Mouse (Mus musculus): Measurements from ENCODE around the gene Rnase4. TPM values are rescaled to one million over a fixed set of nuclear protein-coding genes. Genes with fewer than 3 reads are reported as not detected.
"Not testable (repeated sequence)": the region's sequence is repeated elsewhere in the genome, so short reads cannot be mapped to it uniquely, and the experiment has no call there.

Gene Rnase4
- polyA plus RNA-seq, 1 experiment from 2014 or later = 19.2 TPM

DNA sequence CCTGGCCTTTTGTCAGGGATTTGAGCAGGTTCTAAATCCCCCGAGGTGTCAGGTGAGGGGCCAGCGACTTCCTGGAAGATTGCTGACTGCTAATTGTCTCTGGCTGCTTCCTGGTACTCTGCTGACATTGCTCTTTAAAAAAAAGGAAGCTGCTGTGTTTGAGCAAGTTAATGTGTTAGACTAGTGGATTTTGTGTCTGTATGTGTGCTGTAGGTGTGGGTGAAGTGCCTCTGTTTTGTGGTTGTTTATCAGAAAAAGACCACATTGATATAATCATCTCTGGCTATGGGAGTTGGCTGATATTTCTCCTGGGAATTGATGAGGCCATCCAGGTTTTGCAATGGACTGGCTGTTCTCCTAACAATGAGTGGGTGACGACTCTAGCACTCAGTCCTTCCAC, 2.6 kb downstream of the Rnase4 start:
- Histone ChIP-seq H3K9me3 (ENCODE audit: control insufficient read depth, low read length) (no peaks in the 10 kb centered on the region), H3K36me3 (ENCODE audit: control insufficient read depth, insufficient read depth, low read length) (no peaks in the 10 kb centered on the region), H3K27ac (ENCODE audit: low read depth, low read length) (no peak overlapping the region), H3K4me2 (replicated peaks; ENCODE audit: low read depth, low read length) (no peak overlapping the region), H3K27me3 (ENCODE audit: control insufficient read depth, insufficient read depth, low read length) (no peaks in the 10 kb centered on the region), H3K4me1 (replicated peaks; ENCODE audit: control insufficient read depth, insufficient read depth, low read length) (no peaks in the 10 kb centered on the region), H3K9ac (ENCODE audit: low read depth, low read length) (no peak overlapping the region), H3K4me3 (ENCODE audit: low read depth, low read length) (no peak overlapping the region)
- 47% methylated on average over 3 of the region's 3 CpGs for WGBS
- ATAC-seq (ENCODE audit: low FRiP score) (no peak), DNase-seq (ENCODE audit: low spot score) (no peak)

DNA sequence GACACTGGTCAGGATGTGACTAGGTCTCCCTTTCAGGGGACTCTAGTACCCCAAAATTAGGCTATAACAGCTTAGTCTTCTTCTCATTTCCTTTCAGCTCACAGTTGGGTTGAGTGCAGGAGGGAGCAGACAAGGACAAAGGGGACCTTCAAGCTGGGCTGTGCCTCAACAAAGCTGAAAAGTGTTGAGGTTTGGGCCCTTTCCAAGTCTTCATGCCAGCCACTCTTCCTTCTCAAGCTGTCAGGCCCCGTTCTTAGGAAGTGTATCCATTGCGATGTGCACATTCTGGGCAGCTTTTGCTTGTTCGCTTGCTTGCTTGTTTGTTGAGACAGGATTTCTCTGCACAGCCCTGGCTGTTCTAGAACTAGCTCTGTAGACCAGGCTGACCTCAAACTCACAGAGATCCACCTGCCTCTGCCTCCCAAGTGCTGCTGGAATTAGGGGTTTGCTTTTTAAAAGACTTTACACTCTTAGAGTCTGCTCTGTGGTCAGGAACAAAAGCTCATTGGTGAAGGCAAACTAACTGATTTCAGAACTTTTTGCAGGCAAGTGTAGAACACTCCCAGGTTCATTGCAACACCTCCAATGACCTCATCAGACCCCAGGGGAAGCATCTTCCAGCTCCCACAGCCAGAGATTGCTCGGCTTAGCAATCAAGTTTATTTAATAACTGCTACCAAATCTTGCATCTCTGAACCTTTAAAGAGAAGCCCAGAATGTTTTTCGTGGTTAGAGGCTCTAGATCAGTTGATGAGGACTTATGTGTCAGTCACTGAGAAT, 3.4 kb downstream of the Rnase4 start:
- Histone ChIP-seq H3K4me3 (ENCODE audit: low read depth, low read length) (no peak overlapping the region), H3K4me2 (replicated peaks; ENCODE audit: low read depth, low read length) (no peak overlapping the region), H3K9me3 (ENCODE audit: control insufficient read depth, low read length) (no peaks in the 10 kb centered on the region), H3K4me1 (replicated peaks; ENCODE audit: control insufficient read depth, insufficient read depth, low read length) (no peaks in the 10 kb centered on the region), H3K27me3 (ENCODE audit: control insufficient read depth, insufficient read depth, low read length) (no peaks in the 10 kb centered on the region), H3K9ac (ENCODE audit: low read depth, low read length) (no peak overlapping the region), H3K27ac (ENCODE audit: low read depth, low read length) (no peak overlapping the region), H3K36me3 (ENCODE audit: control insufficient read depth, insufficient read depth, low read length) (no peaks in the 10 kb centered on the region)
- WGBS = 83% methylated on average over 5 of the region's 5 CpGs
- ATAC-seq (ENCODE audit: low FRiP score) (no peak), DNase-seq (ENCODE audit: low spot score) (no peak)

DNA sequence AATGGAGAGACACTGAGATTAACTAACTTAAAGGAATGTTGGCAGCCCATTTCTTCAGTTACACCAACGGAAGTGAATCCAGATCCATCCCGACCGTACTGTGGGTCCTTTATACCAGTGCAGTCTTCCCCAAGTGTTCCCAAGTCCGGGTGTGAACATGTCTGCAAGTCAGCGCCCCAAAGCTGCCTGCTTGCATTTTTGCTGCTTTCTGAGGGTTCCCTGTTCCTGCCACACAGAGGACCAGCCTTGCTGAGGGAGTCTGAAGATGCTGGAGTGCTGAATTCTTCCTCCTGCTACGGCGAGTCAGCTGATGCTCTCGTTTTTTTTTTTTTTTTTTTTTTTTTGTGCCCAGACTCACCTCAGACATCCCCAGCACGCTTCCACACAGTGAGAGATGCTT, 4.0 kb downstream of the Rnase4 start:
- H3K27ac ChIP-seq (ENCODE audit: low read depth, low read length) = no peak overlapping the region
- ATAC-seq (ENCODE audit: low FRiP score) (no peak), DNase-seq (ENCODE audit: low spot score) (no peak)
- no peak overlapping the region for H3K9ac ChIP-seq (ENCODE audit: low read depth, low read length)
- no peaks in the 10 kb centered on the region for H3K9me3 ChIP-seq (ENCODE audit: control insufficient read depth, low read length)
- no peaks in the 10 kb centered on the region for H3K36me3 ChIP-seq (ENCODE audit: control insufficient read depth, insufficient read depth, low read length)
- no peak overlapping the region for H3K4me2 ChIP-seq (replicated peaks; ENCODE audit: low read depth, low read length)
- H3K4me3 ChIP-seq (ENCODE audit: low read depth, low read length) = no peak overlapping the region
- H3K4me1 ChIP-seq (replicated peaks; ENCODE audit: control insufficient read depth, insufficient read depth, low read length) = no peaks in the 10 kb centered on the region
- H3K27me3 ChIP-seq (ENCODE audit: control insufficient read depth, insufficient read depth, low read length) = no peaks in the 10 kb centered on the region
- WGBS = 79% methylated on average over 9 of the region's 9 CpGs

DNA sequence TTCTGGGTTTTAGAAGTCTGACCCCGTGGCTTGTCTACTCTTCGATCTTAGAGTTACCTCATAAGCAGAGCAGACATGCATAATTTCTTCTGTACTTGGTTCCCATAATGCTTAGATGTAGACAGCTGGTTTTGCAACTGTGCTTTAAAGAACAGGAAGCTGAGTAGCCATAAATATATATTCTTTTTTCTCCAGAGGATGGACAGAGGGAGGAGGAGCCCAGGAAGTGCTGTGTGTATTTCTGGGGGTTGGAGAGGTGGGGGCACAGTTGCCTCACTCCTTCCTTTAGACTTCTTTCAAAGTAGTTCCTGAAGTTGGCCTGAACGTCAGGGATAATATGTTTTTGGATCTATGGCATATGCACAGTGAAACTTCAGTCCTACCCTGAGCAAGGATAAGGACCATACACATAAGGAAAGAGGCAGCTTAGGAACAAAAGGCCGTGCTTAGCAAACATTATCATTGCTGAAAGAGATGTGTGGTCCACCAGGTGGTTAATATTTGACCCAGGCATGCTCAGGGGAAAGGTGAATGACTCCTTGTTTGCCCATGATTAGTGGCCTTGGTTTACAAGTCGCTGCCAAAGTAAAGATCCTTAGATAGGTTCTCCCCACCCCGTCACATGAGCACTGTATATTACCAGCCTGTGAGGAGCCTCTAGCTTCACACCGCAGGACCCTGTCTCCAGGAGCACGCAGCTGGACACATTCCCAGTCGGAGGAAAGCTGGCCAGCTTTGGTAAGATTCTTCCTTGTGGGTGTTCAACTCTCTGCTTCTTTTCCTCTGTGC, 5.1 kb downstream of the Rnase4 start:
- ATAC-seq (ENCODE audit: low FRiP score) (no peak), DNase-seq (ENCODE audit: low spot score) (no peak)
- Histone ChIP-seq H3K4me1 (replicated peaks; ENCODE audit: control insufficient read depth, insufficient read depth, low read length) (no peaks in the 10 kb centered on the region), H3K27me3 (ENCODE audit: control insufficient read depth, insufficient read depth, low read length) (no peaks in the 10 kb centered on the region), H3K27ac (ENCODE audit: low read depth, low read length) (no peak overlapping the region), H3K9me3 (ENCODE audit: control insufficient read depth, low read length) (no peaks in the 10 kb centered on the region), H3K4me3 (ENCODE audit: low read depth, low read length) (no peak overlapping the region), H3K9ac (ENCODE audit: low read depth, low read length) (no peak overlapping the region), H3K36me3 (ENCODE audit: control insufficient read depth, insufficient read depth, low read length) (no peaks in the 10 kb centered on the region), H3K4me2 (replicated peaks; ENCODE audit: low read depth, low read length) (no peak overlapping the region)
- 77% methylated on average over 9 of the region's 9 CpGs for WGBS

DNA sequence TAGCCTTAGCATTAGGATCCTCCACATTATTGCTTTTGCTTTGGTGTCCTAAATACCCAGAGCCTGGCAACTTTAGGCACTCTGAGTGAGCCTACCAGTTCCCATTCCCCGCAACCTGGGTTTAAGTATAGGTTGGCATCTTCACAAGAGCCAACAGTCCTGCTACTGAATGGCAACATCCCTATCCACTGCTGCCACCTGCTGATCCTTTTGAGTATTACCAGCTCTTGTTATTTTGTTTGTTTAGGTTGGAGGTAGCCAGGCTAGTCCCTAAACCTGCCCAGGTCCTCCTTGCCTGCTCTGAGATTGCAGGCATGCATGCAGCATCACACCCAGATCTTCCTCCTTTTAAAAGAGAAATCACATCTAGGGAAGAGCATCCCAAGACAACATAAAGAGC, 7.4 kb downstream of the Rnase4 start:
- ATAC-seq (ENCODE audit: low FRiP score) = peak; percentile 33; the same call in 1 of the 2 replicates
- peak; percentile 61 for DNase-seq (ENCODE audit: low spot score)
- H3K9me3 ChIP-seq (ENCODE audit: control insufficient read depth, low read length); H3K9ac ChIP-seq (ENCODE audit: low read depth, low read length); H3K4me3 ChIP-seq (ENCODE audit: low read depth, low read length); H3K4me2 ChIP-seq (replicated peaks; ENCODE audit: low read depth, low read length); H3K27ac ChIP-seq (ENCODE audit: low read depth, low read length); H3K27me3 ChIP-seq (ENCODE audit: control insufficient read depth, insufficient read depth, low read length); H3K36me3 ChIP-seq (ENCODE audit: control insufficient read depth, insufficient read depth, low read length); H3K4me1 ChIP-seq (replicated peaks; ENCODE audit: control insufficient read depth, insufficient read depth, low read length): not testable (repeated sequence)
- 47% methylated on average over 1 of the region's 1 CpGs for WGBS

DNA sequence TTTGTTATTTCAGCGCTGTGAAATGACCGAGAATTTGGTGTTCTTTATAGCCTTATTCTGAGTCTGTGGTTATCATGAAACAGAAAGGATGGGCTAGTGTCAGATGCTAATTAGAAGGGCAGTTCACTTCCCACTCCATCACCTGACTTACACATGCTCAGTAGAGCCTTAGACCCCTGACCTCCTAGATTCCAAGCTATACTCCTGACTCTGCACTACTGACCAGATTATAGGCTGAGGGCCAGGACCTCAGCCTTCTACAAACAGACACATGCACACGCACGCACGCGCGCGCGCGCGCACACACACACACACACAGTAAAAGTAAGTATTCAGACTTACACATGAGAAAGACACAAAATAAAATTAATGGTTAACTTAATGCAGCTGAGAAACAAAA, 8.0 kb downstream of the Rnase4 start:
- no peak overlapping the region for H3K4me3 ChIP-seq (ENCODE audit: low read depth, low read length)
- 96% methylated on average over 11 of the region's 11 CpGs for WGBS
- no peaks in the 10 kb centered on the region for H3K27me3 ChIP-seq (ENCODE audit: control insufficient read depth, insufficient read depth, low read length)

DNA sequence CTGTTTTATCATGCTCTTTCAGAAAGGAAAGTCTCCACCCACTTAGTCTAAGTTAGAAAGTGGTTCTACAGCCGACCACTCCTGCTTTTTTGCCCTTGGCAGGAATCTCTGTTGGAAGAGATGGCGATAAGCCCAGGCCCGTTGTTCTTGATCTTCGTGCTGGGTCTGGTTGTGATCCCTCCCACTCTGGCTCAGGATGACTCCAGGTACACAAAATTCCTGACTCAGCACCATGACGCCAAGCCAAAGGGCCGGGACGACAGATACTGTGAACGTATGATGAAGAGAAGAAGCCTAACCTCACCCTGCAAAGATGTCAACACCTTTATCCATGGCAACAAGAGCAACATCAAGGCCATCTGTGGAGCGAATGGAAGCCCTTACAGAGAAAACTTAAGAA, 10.4 kb downstream of the Rnase4 start:
- H3K36me3 ChIP-seq (ENCODE audit: control insufficient read depth, insufficient read depth, low read length) = no peaks in the 10 kb centered on the region
- ATAC-seq (ENCODE audit: low FRiP score) = no peak
- H3K4me2 ChIP-seq (replicated peaks; ENCODE audit: low read depth, low read length) = no peak overlapping the region
- no peaks in the 10 kb centered on the region for H3K4me1 ChIP-seq (replicated peaks; ENCODE audit: control insufficient read depth, insufficient read depth, low read length)
- no peak for DNase-seq (ENCODE audit: low spot score)
- H3K9ac ChIP-seq (ENCODE audit: low read depth, low read length) = no peak overlapping the region
- no peaks in the 10 kb centered on the region for H3K27me3 ChIP-seq (ENCODE audit: control insufficient read depth, insufficient read depth, low read length)
- H3K4me3 ChIP-seq (ENCODE audit: low read depth, low read length) = no peak overlapping the region
- no peak overlapping the region for H3K27ac ChIP-seq (ENCODE audit: low read depth, low read length)
- 81% methylated on average over 9 of the region's 9 CpGs for WGBS
- no peaks in the 10 kb centered on the region for H3K9me3 ChIP-seq (ENCODE audit: control insufficient read depth, low read length)

More for the DNA sequence above, 8.0 kb downstream of the Rnase4 start:
- Histone ChIP-seq H3K36me3 (ENCODE audit: control insufficient read depth, insufficient read depth, low read length) (no peaks in the 10 kb centered on the region), H3K4me1 (replicated peaks; ENCODE audit: control insufficient read depth, insufficient read depth, low read length) (no peaks in the 10 kb centered on the region), H3K9ac (ENCODE audit: low read depth, low read length) (no peak overlapping the region), H3K4me2 (replicated peaks; ENCODE audit: low read depth, low read length) (no peak overlapping the region), H3K27ac (ENCODE audit: low read depth, low read length) (no peak overlapping the region), H3K9me3 (ENCODE audit: control insufficient read depth, low read length) (no peaks in the 10 kb centered on the region)
- no peak for DNase-seq (ENCODE audit: low spot score)
- ATAC-seq (ENCODE audit: low FRiP score) = no peak

DNA sequence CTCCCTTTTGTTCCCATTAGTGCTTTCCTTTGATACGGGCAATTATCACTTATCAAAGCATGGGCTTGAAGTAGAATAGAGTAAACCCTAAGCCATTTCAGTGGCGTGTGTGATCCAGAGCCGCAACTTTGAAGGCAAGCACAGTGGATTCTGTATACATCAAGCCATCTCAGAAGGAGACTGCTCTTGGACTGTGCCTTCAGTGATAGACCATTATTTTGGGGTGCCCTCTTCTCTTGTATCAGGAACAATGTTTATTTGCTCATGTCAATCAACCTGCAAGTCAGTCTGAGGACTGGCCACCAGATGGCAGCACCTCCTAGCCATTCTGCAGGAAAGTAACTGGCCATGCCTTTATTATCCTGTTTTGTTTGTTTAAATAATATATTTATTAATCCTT, 12.3 kb downstream of the Rnase4 start:
- H3K27me3 ChIP-seq (ENCODE audit: control insufficient read depth, insufficient read depth, low read length) = no peaks in the 10 kb centered on the region
- no peaks in the 10 kb centered on the region for H3K4me1 ChIP-seq (replicated peaks; ENCODE audit: control insufficient read depth, insufficient read depth, low read length)
- DNase-seq (ENCODE audit: low spot score) (peak; percentile 78), ATAC-seq (ENCODE audit: low FRiP score) (peak; percentile 56; the same call in 1 of the 2 replicates)
- no peak overlapping the region for H3K27ac ChIP-seq (ENCODE audit: low read depth, low read length)
- no peak overlapping the region for H3K4me2 ChIP-seq (replicated peaks; ENCODE audit: low read depth, low read length)
- H3K9ac ChIP-seq (ENCODE audit: low read depth, low read length) = no peak overlapping the region
- H3K36me3 ChIP-seq (ENCODE audit: control insufficient read depth, insufficient read depth, low read length) = no peaks in the 10 kb centered on the region
- H3K9me3 ChIP-seq (ENCODE audit: control insufficient read depth, low read length) = no peaks in the 10 kb centered on the region
- 64% methylated on average over 3 of the region's 3 CpGs for WGBS
- no peak overlapping the region for H3K4me3 ChIP-seq (ENCODE audit: low read depth, low read length)

DNA sequence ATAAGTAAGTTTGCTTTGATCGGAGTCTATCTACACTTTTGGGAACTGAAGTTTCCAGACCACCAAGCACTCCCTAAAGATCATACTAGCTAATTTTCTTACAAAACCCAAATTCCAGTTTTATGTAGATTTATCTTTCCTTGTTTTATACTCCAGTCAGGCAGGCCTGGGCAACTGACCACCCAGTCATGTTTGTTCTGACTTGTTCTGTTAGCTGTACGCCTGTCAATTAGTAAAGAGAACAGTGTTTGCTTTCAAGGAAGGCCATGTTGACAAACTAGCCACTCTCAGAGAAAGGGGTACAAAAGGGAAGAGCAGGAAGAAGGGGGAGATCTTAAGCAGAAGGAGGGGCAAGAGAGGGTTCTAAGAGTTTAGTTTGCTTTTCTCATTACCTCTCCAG, 13.5 kb downstream of the Rnase4 start:
- no peak overlapping the region for H3K4me2 ChIP-seq (replicated peaks; ENCODE audit: low read depth, low read length)
- H3K27ac ChIP-seq (ENCODE audit: low read depth, low read length) = no peak overlapping the region
- no peak overlapping the region for H3K4me3 ChIP-seq (ENCODE audit: low read depth, low read length)
- H3K9ac ChIP-seq (ENCODE audit: low read depth, low read length) = no peak overlapping the region
- ATAC-seq (ENCODE audit: low FRiP score) (no peak), DNase-seq (ENCODE audit: low spot score) (no peak)
- H3K36me3 ChIP-seq (ENCODE audit: control insufficient read depth, insufficient read depth, low read length) = no peaks in the 10 kb centered on the region
- no peaks in the 10 kb centered on the region for H3K9me3 ChIP-seq (ENCODE audit: control insufficient read depth, low read length)
- H3K4me1 ChIP-seq (replicated peaks; ENCODE audit: control insufficient read depth, insufficient read depth, low read length) = no peaks in the 10 kb centered on the region
- no peaks in the 10 kb centered on the region for H3K27me3 ChIP-seq (ENCODE audit: control insufficient read depth, insufficient read depth, low read length)
- 84% methylated on average over 2 of the region's 2 CpGs for WGBS

Measured in hindbrain, embryonic 11.5 days (tissue).